Mouse (Mus musculus): ENCODE measurements at regions not wholly inside any gene's neighbourhood (a gene's known extent, or its start where the extent isn't known, plus 50 kb on each side); places are given as distances from the start of the nearest gene placed in this dataset.

- no peak for TF ChIP-seq CTCF (IDR thresholded peaks at IDR 0.05; ENCODE audit: control insufficient read depth, insufficient read depth, low read length)
- no peak for TF ChIP-seq POLR2A (IDR thresholded peaks at IDR 0.05; ENCODE audit: borderline replicate concordance, control insufficient read depth, low read depth, low read length)
These were observed 213.9 kb upstream of the Ajap1 start for GRCm38 (mm10) chr4:153696426-153697040.

Measured in bone marrow, adult 2 months (tissue).